Mouse (Mus musculus) megakaryocyte, embryonic 14.5 days (primary cell): ENCODE results near the gene Cldn14. TPM values are rescaled to one million over a fixed set of nuclear protein-coding genes. Genes with fewer than 3 reads are reported as not detected.

Experiments
- H3K27me3 ChIP-seq: replicated peaks from 2 replicates; pipeline ENCODE3; 2012; ENCODE audit warnings: inconsistent platforms
- H3K36me3 ChIP-seq: replicated peaks from 2 replicates; pipeline ENCODE3; 2012; ENCODE audit warnings: low read length, inconsistent platforms, mixed read lengths
- H3K4me1 ChIP-seq: 2 replicates; pipeline ENCODE4 v1.6.1; 2012; ENCODE audit warnings: inconsistent platforms
- H3K4me3 ChIP-seq: replicated peaks from 2 replicates; pipeline ENCODE3; 2012; ENCODE audit warnings: moderate library complexity, mild to moderate bottlenecking, inconsistent platforms
- H3K9me3 ChIP-seq: 2 replicates; pipeline ENCODE4 v1.6.1; 2012; ENCODE audit warnings: inconsistent platforms
- FLI1 ChIP-seq: IDR thresholded peaks from 2 replicates; pipeline ENCODE4 v1.6.1; 2012; ENCODE audit warnings: low read length, inconsistent platforms, mixed read lengths
- GATA1 ChIP-seq: IDR thresholded peaks from 3 replicates; pipeline ENCODE4 v1.6.1; 2012; ENCODE audit warnings: mixed read lengths, low read length, inconsistent platforms, borderline replicate concordance
- polyA plus RNA-seq: library from polyadenylated mRNA; stranded (reverse); fragments of >175 nt; gene quantifications from 2 replicates; pipeline ENCODE4 v1.2.3, GENCODE M21; 2012; ENCODE audit warnings: low replicate concordance; ENCODE audit not compliant: insufficient read depth

Gene Cldn14
- polyA plus RNA-seq, 1 experiment = not detected

- Histone ChIP-seq H3K4me1 (peaks cover 29% of the 10 kb centered on the region), H3K36me3 (peaks cover 26% of the 10 kb centered on the region), H3K4me3 (peak within 1 kb of the TSS; percentile 95), H3K27me3 (no peaks in the 10 kb centered on the region), H3K9me3 (no peaks in the 10 kb centered on the region)
- TF ChIP-seq GATA1 (no peak), FLI1 (peak; percentile 59; the same call in 1 of the 2 replicates)
These were observed 125.1 kb downstream of the Cldn14 start, which contains the start of gene Chaf1b for GRCm38 (mm10) chr16:93883423-93884085. TSS of gene Chaf1b (plus strand) at chr16:93883901.

GRCm38 (mm10) chr16:93877612-93878380, 130.8 kb downstream of the Cldn14 start:
- Histone ChIP-seq H3K4me1 (peaks cover 26% of the 10 kb centered on the region), H3K9me3 (no peaks in the 10 kb centered on the region), H3K36me3 (peaks cover 49% of the 10 kb centered on the region), H3K27me3 (no peaks in the 10 kb centered on the region), H3K4me3 (no peak overlapping the region)
- TF ChIP-seq GATA1 (no peak), FLI1 (no peak)

- Histone ChIP-seq H3K27me3 (no peaks in the 10 kb centered on the region), H3K36me3 (peaks cover 77% of the 10 kb centered on the region), H3K4me1 (peaks cover 26% of the 10 kb centered on the region), H3K4me3 (no peak overlapping the region), H3K9me3 (no peaks in the 10 kb centered on the region)
- TF ChIP-seq GATA1 (no peak), FLI1 (no peak)
These were observed 133.8 kb downstream of the Cldn14 start for GRCm38 (mm10) chr16:93874841-93875240.

Other genes starting within 250 kb of the Cldn14 start
- gene Morc3, start 176.7 kb downstream of the Cldn14 start, polyA plus RNA-seq = 2.9 TPM in 1 of 2 replicates, not detected in the other
- 25.1 and 34.4 TPM in 2 replicates for gene Chaf1b, start 124.9 kb downstream of the Cldn14 start, polyA plus RNA-seq
- not detected in 2 replicates for gene Sim2, start 76.1 kb upstream of the Cldn14 start, polyA plus RNA-seq